Mouse (Mus musculus): ENCODE results near the gene Tle2. TPM values are rescaled to one million over a fixed set of nuclear protein-coding genes. Genes with fewer than 3 reads are reported as not detected.

The Tle2 gene
- polyA plus RNA-seq, 1 experiment from 2014 or later, result 17.7 TPM

DNA sequence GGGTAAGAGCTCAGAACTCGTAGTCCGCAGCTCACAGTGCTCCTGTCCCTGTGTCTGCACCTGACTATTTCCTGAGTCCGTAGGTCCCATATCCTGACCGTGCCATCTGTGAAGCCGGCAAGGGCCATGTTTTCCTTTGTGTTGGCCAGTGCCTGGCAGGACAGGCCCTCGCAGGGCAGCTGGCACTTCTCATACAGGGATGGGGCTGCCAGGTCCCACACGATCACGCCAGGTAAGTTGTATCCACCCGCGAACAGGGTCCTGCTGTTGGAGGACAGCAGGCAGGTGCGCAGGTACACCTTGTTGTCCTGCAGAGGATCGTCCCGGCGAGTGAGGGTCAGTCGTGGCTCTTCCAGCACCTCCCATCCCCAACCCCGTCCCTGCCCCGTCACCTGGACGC is 19.6 kb downstream of the Tle2 start:
- Histone ChIP-seq H3K9ac (replicated peaks; ENCODE audit: low read depth, low read length) (no peak overlapping the region), H3K4me1 (ENCODE audit: control insufficient read depth, insufficient read depth, low read length) (peaks cover 29% of the 10 kb centered on the region), H3K36me3 (ENCODE audit: control insufficient read depth, insufficient read depth, low read length) (no peaks in the 10 kb centered on the region), H3K4me2 (replicated peaks; ENCODE audit: low read depth, low read length) (no peak overlapping the region), H3K27ac (ENCODE audit: low read length) (no peak overlapping the region), H3K9me3 (ENCODE audit: control insufficient read depth, low read depth, low read length) (no peaks in the 10 kb centered on the region), H3K27me3 (ENCODE audit: control insufficient read depth, insufficient read depth, low read length) (no peaks in the 10 kb centered on the region), H3K4me3 (ENCODE audit: low read depth, low read length) (no peak overlapping the region)
- WGBS, result 66% methylated on average over 18 of the region's 18 CpGs
- ATAC-seq (ENCODE audit: insufficient number of reproducible peaks, insufficient read depth, low FRiP score, low read depth), result no peak

DNA sequence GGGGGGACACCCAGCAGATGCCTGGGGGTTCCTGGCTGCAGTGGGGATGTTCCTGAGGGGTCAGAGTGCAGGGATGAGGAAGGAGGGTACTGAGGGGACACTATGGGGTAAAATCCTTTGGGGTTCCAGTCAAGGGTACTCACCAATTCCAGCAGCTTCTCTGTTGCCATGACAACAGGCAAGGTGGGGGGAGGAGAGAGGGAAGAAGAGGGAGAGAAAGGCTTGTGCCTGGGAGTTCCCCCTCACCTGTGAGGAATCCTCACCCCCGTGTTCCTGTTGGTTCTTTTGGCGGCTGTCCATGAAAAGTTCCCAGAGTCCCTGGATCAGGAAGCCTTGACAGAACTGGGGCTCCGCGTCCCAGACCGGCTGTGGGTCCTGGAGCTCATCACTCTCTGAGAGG is 21.2 kb downstream of the Tle2 start:
- Histone ChIP-seq H3K4me1 (ENCODE audit: control insufficient read depth, insufficient read depth, low read length) (peaks cover 31% of the 10 kb centered on the region), H3K4me3 (ENCODE audit: low read depth, low read length) (no peak overlapping the region), H3K36me3 (ENCODE audit: control insufficient read depth, insufficient read depth, low read length) (no peaks in the 10 kb centered on the region), H3K9ac (replicated peaks; ENCODE audit: low read depth, low read length) (no peak overlapping the region), H3K4me2 (replicated peaks; ENCODE audit: low read depth, low read length) (no peak overlapping the region), H3K27me3 (ENCODE audit: control insufficient read depth, insufficient read depth, low read length) (no peaks in the 10 kb centered on the region), H3K27ac (ENCODE audit: low read length) (no peak overlapping the region; the same call in 1 of the 2 replicates), H3K9me3 (ENCODE audit: control insufficient read depth, low read depth, low read length) (no peaks in the 10 kb centered on the region)
- 25% methylated on average over 5 of the region's 5 CpGs for WGBS
- no peak for ATAC-seq (ENCODE audit: insufficient number of reproducible peaks, insufficient read depth, low FRiP score, low read depth)

DNA sequence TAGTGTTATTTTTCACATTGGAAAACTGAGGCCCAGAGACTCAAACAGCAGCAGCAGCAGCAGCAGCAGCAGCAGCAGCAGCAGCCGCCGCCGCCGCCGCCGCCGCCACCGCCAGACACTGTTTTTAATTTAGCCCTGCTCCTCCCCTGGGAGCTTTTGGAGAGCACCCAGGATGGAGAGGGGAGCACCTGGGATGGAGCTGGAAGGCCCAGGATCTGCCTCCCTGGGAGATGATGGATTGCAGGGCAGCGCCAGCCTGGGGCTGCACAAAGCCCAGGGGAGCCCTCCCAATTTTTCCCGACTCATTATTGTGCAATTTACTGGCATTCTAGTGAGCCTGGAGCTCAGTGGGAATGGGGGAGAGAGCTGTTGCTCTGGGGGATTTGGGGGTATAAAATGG is 22.2 kb downstream of the Tle2 start:
- no peaks in the 10 kb centered on the region for H3K27me3 ChIP-seq (ENCODE audit: control insufficient read depth, insufficient read depth, low read length)
- WGBS, result 8% methylated on average over 10 of the region's 10 CpGs
- peak overlapping the region; percentile 19; the same call in 1 of the 2 replicates for H3K4me3 ChIP-seq (ENCODE audit: low read depth, low read length)
- 0 out of 2 replicates have a peak overlapping the region, but pooled peaks have one; percentile 6 for H3K9ac ChIP-seq (replicated peaks; ENCODE audit: low read depth, low read length)
- H3K36me3 ChIP-seq (ENCODE audit: control insufficient read depth, insufficient read depth, low read length), result no peaks in the 10 kb centered on the region
- no peaks in the 10 kb centered on the region for H3K9me3 ChIP-seq (ENCODE audit: control insufficient read depth, low read depth, low read length)
- H3K4me1 ChIP-seq (ENCODE audit: control insufficient read depth, insufficient read depth, low read length), result peaks cover 36% of the 10 kb centered on the region
- peak overlapping the region; percentile 72; the same call in 1 of the 2 replicates for H3K27ac ChIP-seq (ENCODE audit: low read length)
- peak overlapping the region; percentile 42 for H3K4me2 ChIP-seq (replicated peaks; ENCODE audit: low read depth, low read length)
- ATAC-seq (ENCODE audit: insufficient number of reproducible peaks, insufficient read depth, low FRiP score, low read depth), result no peak

DNA sequence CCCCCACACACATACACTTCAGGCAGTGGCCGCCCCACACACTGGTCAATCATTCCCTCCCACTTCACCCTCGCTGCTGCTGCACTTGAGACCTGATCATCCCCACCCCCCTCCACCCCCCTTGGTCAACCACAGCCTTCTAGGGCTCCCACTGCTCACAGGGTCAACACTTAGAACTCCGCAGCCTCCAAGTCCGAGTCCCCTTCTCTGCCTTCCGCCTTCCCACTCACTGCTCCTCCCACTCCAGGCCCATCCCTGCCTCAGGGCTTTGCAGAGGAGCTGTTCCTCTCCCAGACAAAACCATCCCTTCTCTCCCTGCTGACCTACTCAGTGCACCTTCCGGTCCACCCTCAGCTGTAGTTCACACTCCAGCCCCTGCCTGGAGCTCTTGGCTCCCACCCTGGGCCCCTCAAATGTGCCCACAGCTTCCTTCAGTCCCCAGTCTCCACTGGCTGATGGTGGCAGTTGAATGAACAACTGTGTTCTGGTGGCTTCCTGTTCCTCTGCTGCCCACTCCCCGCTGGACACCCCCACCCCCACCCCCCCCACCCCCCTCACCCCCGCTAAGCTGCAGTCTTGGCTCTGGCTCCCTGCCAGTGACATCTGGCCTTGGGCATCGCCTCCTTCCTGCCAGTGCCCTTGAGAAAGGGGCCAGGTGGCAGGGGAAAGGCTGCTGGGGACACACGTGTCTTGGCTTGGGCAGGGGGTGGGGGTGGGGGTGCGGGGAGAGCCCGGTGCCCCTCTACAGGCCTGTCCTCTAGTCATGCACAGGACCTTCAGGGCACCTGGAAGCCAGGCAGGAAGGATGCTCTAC is 23.0 kb downstream of the Tle2 start:
- peak; percentile 56; the same call in 1 of the 2 replicates for ATAC-seq (ENCODE audit: insufficient number of reproducible peaks, insufficient read depth, low FRiP score, low read depth)
- Histone ChIP-seq H3K27ac (ENCODE audit: low read length) (peak overlapping the region; percentile 72), H3K9me3 (ENCODE audit: control insufficient read depth, low read depth, low read length) (no peaks in the 10 kb centered on the region), H3K4me3 (ENCODE audit: low read depth, low read length) (peak overlapping the region; percentile 19), H3K4me2 (replicated peaks; ENCODE audit: low read depth, low read length) (peak overlapping the region; percentile 42), H3K36me3 (ENCODE audit: control insufficient read depth, insufficient read depth, low read length) (no peaks in the 10 kb centered on the region), H3K4me1 (ENCODE audit: control insufficient read depth, insufficient read depth, low read length) (peaks cover 38% of the 10 kb centered on the region), H3K9ac (replicated peaks; ENCODE audit: low read depth, low read length) (no peak overlapping the region), H3K27me3 (ENCODE audit: control insufficient read depth, insufficient read depth, low read length) (no peaks in the 10 kb centered on the region)
- WGBS, result 11% methylated on average over 12 of the region's 12 CpGs

DNA sequence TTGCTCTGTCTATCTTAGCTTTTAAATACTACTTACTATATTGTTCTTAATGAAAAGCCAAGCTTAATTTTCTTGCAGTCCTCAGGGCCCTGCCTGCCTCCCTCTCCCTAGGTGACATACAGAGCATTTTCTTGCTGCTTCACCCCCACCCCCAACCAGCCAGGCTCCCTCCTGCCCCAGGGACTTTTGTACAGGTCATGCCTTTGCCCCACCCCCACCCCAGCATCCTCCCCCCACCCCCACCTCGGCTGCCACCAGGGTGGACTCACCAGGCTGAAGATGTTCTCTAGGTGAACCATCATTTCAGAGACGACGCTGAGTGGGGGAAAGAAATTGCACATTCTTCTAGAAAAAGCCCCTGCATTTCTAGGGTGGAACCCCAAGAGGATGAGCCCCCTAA is 24.0 kb downstream of the Tle2 start:
- H3K27me3 ChIP-seq (ENCODE audit: control insufficient read depth, insufficient read depth, low read length), result no peaks in the 10 kb centered on the region
- no peak overlapping the region for H3K4me3 ChIP-seq (ENCODE audit: low read depth, low read length)
- WGBS, result 43% methylated on average over 3 of the region's 3 CpGs
- no peaks in the 10 kb centered on the region for H3K36me3 ChIP-seq (ENCODE audit: control insufficient read depth, insufficient read depth, low read length)
- H3K9me3 ChIP-seq (ENCODE audit: control insufficient read depth, low read depth, low read length), result no peaks in the 10 kb centered on the region
- H3K4me1 ChIP-seq (ENCODE audit: control insufficient read depth, insufficient read depth, low read length), result peaks cover 38% of the 10 kb centered on the region
- ATAC-seq (ENCODE audit: insufficient number of reproducible peaks, insufficient read depth, low FRiP score, low read depth), result no peak
- H3K4me2 ChIP-seq (replicated peaks; ENCODE audit: low read depth, low read length), result no peak overlapping the region
- H3K27ac ChIP-seq (ENCODE audit: low read length), result no peak overlapping the region; the same call in 1 of the 2 replicates
- no peak overlapping the region for H3K9ac ChIP-seq (replicated peaks; ENCODE audit: low read depth, low read length)

DNA sequence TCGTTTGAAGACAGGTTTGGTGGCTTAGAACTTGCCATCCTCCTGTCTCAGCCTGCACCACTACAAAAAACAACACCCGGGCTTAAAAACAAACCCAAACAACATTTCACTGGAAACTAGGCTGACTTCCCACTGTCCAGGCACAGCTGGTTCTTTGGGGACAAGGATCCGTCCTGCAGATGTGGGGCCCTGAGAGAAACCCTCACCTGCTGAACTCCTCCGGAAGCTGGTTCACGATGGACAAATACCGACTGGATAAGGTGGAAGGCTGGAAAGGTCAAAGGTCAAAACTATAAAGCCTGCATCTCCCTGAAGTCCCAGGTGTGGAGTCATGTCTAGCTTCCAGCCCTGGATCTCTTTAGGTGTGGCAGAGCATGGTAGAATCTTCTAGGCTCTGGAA is 24.5 kb downstream of the Tle2 start:
- no peak overlapping the region for H3K4me3 ChIP-seq (ENCODE audit: low read depth, low read length)
- no peak overlapping the region; the same call in 1 of the 2 replicates for H3K27ac ChIP-seq (ENCODE audit: low read length)
- WGBS, result 39% methylated on average over 6 of the region's 6 CpGs
- H3K4me1 ChIP-seq (ENCODE audit: control insufficient read depth, insufficient read depth, low read length), result peaks cover 38% of the 10 kb centered on the region
- no peak for ATAC-seq (ENCODE audit: insufficient number of reproducible peaks, insufficient read depth, low FRiP score, low read depth)
- H3K27me3 ChIP-seq (ENCODE audit: control insufficient read depth, insufficient read depth, low read length), result no peaks in the 10 kb centered on the region
- no peak overlapping the region for H3K9ac ChIP-seq (replicated peaks; ENCODE audit: low read depth, low read length)
- H3K4me2 ChIP-seq (replicated peaks; ENCODE audit: low read depth, low read length), result no peak overlapping the region
- no peaks in the 10 kb centered on the region for H3K9me3 ChIP-seq (ENCODE audit: control insufficient read depth, low read depth, low read length)
- H3K36me3 ChIP-seq (ENCODE audit: control insufficient read depth, insufficient read depth, low read length), result no peaks in the 10 kb centered on the region

DNA sequence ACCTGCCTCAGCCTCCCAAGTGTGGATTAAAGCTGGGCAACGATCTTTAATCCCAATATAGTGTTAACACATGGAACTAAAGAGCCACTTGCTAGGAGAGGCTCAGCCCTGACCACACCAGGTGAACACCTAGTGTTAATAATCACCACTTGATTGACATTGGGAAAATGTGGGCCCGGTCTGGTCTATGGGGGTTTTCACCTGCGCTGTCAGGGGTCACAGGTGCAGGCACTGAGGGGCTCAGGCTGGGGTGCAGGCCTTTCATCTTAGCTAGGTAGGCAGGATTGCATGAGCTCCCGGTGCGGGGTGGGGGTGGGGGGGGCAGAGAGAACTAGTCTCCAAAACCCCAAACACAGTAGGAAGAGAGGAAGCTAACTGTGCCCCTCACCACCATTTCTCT is 25.3 kb downstream of the Tle2 start:
- 51% methylated on average over 5 of the region's 5 CpGs for WGBS
- Histone ChIP-seq H3K4me1 (ENCODE audit: control insufficient read depth, insufficient read depth, low read length) (peaks cover 38% of the 10 kb centered on the region), H3K4me3 (ENCODE audit: low read depth, low read length) (no peak overlapping the region), H3K9me3 (ENCODE audit: control insufficient read depth, low read depth, low read length) (no peaks in the 10 kb centered on the region), H3K27ac (ENCODE audit: low read length) (no peak overlapping the region), H3K4me2 (replicated peaks; ENCODE audit: low read depth, low read length) (no peak overlapping the region), H3K9ac (replicated peaks; ENCODE audit: low read depth, low read length) (no peak overlapping the region), H3K27me3 (ENCODE audit: control insufficient read depth, insufficient read depth, low read length) (no peaks in the 10 kb centered on the region), H3K36me3 (ENCODE audit: control insufficient read depth, insufficient read depth, low read length) (no peaks in the 10 kb centered on the region)
- no peak for ATAC-seq (ENCODE audit: insufficient number of reproducible peaks, insufficient read depth, low FRiP score, low read depth)

DNA sequence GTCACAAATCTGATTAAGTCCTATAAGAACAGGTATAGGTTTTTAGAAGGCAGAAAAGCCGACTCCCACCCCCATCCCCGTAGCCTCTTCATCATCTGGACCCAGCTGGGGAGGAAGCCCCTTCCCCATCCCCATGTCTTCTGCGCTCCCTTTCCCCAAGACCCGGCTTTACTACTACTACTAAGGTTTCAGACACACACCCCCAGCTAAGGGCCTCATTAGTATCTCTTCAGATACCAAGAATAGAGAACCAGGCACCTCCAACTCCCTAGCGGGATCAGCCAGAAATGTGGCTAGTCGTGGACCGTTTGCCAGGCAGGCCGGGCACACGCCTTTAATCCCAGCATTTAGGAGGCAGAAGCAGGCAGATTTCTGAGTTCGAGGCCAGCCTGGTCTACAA is 25.7 kb downstream of the Tle2 start:
- no peak overlapping the region for H3K4me3 ChIP-seq (ENCODE audit: low read depth, low read length)
- H3K27ac ChIP-seq (ENCODE audit: low read length), result 0 out of 2 replicates have a peak overlapping the region, but pooled peaks have one; percentile 0
- H3K4me2 ChIP-seq (replicated peaks; ENCODE audit: low read depth, low read length), result peak overlapping the region; percentile 22; the same call in 1 of the 2 replicates
- H3K4me1 ChIP-seq (ENCODE audit: control insufficient read depth, insufficient read depth, low read length), result peaks cover 38% of the 10 kb centered on the region
- H3K36me3 ChIP-seq (ENCODE audit: control insufficient read depth, insufficient read depth, low read length), result no peaks in the 10 kb centered on the region
- no peak for ATAC-seq (ENCODE audit: insufficient number of reproducible peaks, insufficient read depth, low FRiP score, low read depth)
- no peaks in the 10 kb centered on the region for H3K27me3 ChIP-seq (ENCODE audit: control insufficient read depth, insufficient read depth, low read length)
- H3K9me3 ChIP-seq (ENCODE audit: control insufficient read depth, low read depth, low read length), result no peaks in the 10 kb centered on the region
- WGBS, result 50% methylated on average over 10 of the region's 10 CpGs
- no peak overlapping the region for H3K9ac ChIP-seq (replicated peaks; ENCODE audit: low read depth, low read length)
